Mouse (Mus musculus) bone marrow, adult 2 months (tissue): Measurements from ENCODE around the gene Rarres1. TPM values are rescaled to one million over a fixed set of nuclear protein-coding genes. Genes with fewer than 3 reads are reported as not detected.

Experiments
- H3K27ac ChIP-seq: fragments of 200-500 bp; 2 replicates; pipeline ENCODE4 v1.5.1; 2012; ENCODE audit warnings: low read depth, mild to moderate bottlenecking, control low read depth, inconsistent platforms, low read length; ENCODE audit not compliant: control insufficient read depth, poor library complexity, insufficient read depth
- H3K4me1 ChIP-seq: fragments of 200-500 bp; 2 replicates; pipeline ENCODE4 v1.6.1; 2011; ENCODE audit warnings: low read length; ENCODE audit not compliant: control insufficient read depth, insufficient read depth
- H3K4me3 ChIP-seq: fragments of 200-500 bp; replicated peaks from 2 replicates; pipeline ENCODE3; 2011; ENCODE audit warnings: mild to moderate bottlenecking, low read depth, low read length, control low read depth; ENCODE audit not compliant: control insufficient read depth
- CTCF ChIP-seq: fragments of 200-500 bp; IDR thresholded peaks from 2 replicates; pipeline ENCODE4 v1.5.1; 2011; ENCODE audit warnings: low read length, control low read depth; ENCODE audit not compliant: control insufficient read depth, insufficient read depth
- POLR2A ChIP-seq: fragments of 200-500 bp; IDR thresholded peaks from 2 replicates; pipeline ENCODE4 v1.6.1; 2011; ENCODE audit warnings: low read depth, mild to moderate bottlenecking, control low read depth, low read length, borderline replicate concordance; ENCODE audit not compliant: control insufficient read depth
- WGBS: fragments of 180-500 bp; shearing (Covaris S2); methylation state at CpG from one replicate; pipeline ENCODE4 v1.1.7; 2018; 5-methylcytosine and 5-hydroxymethylcytosine counted together
- polyA plus RNA-seq: library from polyadenylated mRNA; stranded (reverse); fragments of >200 nt; gene quantifications from 2 replicates; pipeline ENCODE4 v1.2.4, GENCODE M21; 2011; ENCODE audit warnings: low replicate concordance; ENCODE audit not compliant: missing spikeins, insufficient read depth, insufficient read length

Rarres1 gene
- polyA plus RNA-seq, 1 experiment, result not detected

DNA sequence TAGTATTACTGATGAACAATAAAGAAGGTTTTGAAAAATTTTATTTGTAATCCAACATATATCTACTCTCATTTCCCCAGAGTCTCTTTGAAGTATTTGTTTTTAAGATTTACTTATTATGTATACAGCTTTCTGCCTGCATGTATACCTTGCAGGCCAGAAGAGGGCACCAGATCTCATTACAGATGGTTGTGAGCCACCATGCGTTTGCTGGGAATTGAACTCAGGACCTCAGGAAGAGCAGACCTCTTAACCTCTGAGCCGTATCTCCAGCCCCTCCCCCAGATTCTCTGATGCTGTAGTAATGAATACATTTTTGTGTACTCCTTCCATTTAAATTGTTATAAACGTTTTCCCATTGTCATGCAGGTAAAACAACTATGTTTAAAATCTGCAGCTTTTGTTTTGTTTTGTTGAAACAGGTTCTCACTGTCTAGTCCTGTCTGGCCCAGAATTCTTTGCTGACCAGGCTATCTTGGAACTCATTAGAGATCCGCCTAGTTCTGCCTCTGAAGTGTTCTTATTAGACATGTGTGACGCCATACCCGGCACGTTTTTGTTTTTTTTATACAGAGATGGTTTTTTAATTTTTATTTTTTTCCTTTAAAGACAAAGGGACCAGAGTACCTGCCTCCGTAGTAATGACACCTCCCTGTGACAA is 85.9 kb downstream of the Rarres1 start:
- TF ChIP-seq CTCF, result no peak
- no peak for TF ChIP-seq POLR2A
- Histone ChIP-seq H3K4me1 (peaks cover 2% of the 10 kb centered on the region), H3K27ac (no peak overlapping the region), H3K4me3 (peak overlapping the region; percentile 78)
- 33% methylated on average over 8 of the region's 8 CpGs for WGBS

Other genes starting within 250 kb of the Rarres1 start
- not detected in 2 replicates for gene Mlf1, start 141.4 kb downstream of the Rarres1 start, polyA plus RNA-seq
- gene Gm17402, start 140.4 kb downstream of the Rarres1 start, polyA plus RNA-seq, result not detected in 2 replicates
- 8.0 and 13.0 TPM in 2 replicates for gene Gfm1, start 85.4 kb downstream of the Rarres1 start, polyA plus RNA-seq
- 5.6 and 7.7 TPM in 2 replicates for gene Lxn, start 51.6 kb downstream of the Rarres1 start, polyA plus RNA-seq
- gene Mfsd1, start 67.2 kb upstream of the Rarres1 start, polyA plus RNA-seq, result 12.7 and 20.2 TPM in 2 replicates